Mouse (Mus musculus) liver, embryonic 11.5 days (tissue): ENCODE results near the gene Dmrta2. TPM values are rescaled to one million over a fixed set of nuclear protein-coding genes. Genes with fewer than 3 reads are reported as not detected.
A peak's percentile ranks its signal among the peaks of the same experiment; 100 is the strongest.

Experiments
- ATAC-seq: fragments of 200-750 bp; cut with Nextera tagmentation; replicated peaks from 2 replicates; pipeline ENCODE4 v1.8.0; 2017; ENCODE audit warnings: moderate number of reproducible peaks, mild to moderate bottlenecking, moderate TSS enrichment, moderate library complexity; ENCODE audit not compliant: low FRiP score
- DNase-seq: peaks from one replicate; pipeline ENCODE4 v3.0.0-alpha.2; 2017; ENCODE audit warnings: low spot score
- H3K27ac ChIP-seq: fragments of 300-500 bp; sonication (generic); 2 replicates; pipeline ENCODE4 v1.5.1; 2014; ENCODE audit warnings: mild to moderate bottlenecking, low read depth, low read length, control low read depth
- H3K27me3 ChIP-seq: fragments of 300-500 bp; sonication (generic); replicated peaks from 2 replicates; pipeline ENCODE4 v1.6.1; 2014; ENCODE audit warnings: low read length, mixed read lengths; ENCODE audit not compliant: control insufficient read depth, insufficient read depth
- H3K36me3 ChIP-seq: fragments of 300-500 bp; sonication (generic); 2 replicates; pipeline ENCODE4 v1.6.1; 2014; ENCODE audit warnings: mild to moderate bottlenecking, low read length, moderate library complexity, mixed read lengths; ENCODE audit not compliant: control insufficient read depth, insufficient read depth
- H3K4me1 ChIP-seq: fragments of 300-500 bp; sonication (generic); replicated peaks from 2 replicates; pipeline ENCODE4 v1.6.1; 2014; ENCODE audit warnings: low read length, mixed read lengths; ENCODE audit not compliant: control insufficient read depth, insufficient read depth
- H3K4me2 ChIP-seq: fragments of 300-500 bp; sonication (generic); 2 replicates; pipeline ENCODE4 v1.6.1; 2014; ENCODE audit warnings: mild to moderate bottlenecking, control low read depth, moderate library complexity
- H3K4me3 ChIP-seq: fragments of 300-500 bp; sonication (generic); 2 replicates; pipeline ENCODE4 v1.5.1; 2014; ENCODE audit warnings: low read depth, low read length, control low read depth
- H3K9ac ChIP-seq: fragments of 300-500 bp; sonication (generic); 2 replicates; pipeline ENCODE4 v1.6.1; 2014; ENCODE audit warnings: low read depth, low read length, control low read depth
- H3K9me3 ChIP-seq: fragments of 300-500 bp; sonication (generic); 2 replicates; pipeline ENCODE4 v1.6.1; 2016; ENCODE audit warnings: low read length, inconsistent platforms, mixed read lengths; ENCODE audit not compliant: control insufficient read depth
- WGBS: fragments of 180-500 bp; shearing (Covaris S2); extraction: QIAGEN DNeasy Blood & Tissue Kit; methylation state at CpG from one replicate; pipeline ENCODE4 v1.1.7; 2014; 5-methylcytosine and 5-hydroxymethylcytosine counted together
- polyA plus RNA-seq: library from polyadenylated mRNA; unstranded; fragments of >200 nt; fragmentation: Nextera tagmentation; extraction: Ambion mirVana; gene quantifications from 2 replicates; pipeline ENCODE4 v1.2.1, GENCODE M21; 2014

The Dmrta2 gene
- polyA plus RNA-seq, 1 experiment from 2014 or later, result 0.07 TPM

- H3K9ac ChIP-seq, result no peak overlapping the region
- H3K4me2 ChIP-seq, result 0 out of 2 replicates have a peak overlapping the region, but pooled peaks have one; percentile 1
- DNase-seq (peak; percentile 42), ATAC-seq (no peak)
- H3K9me3 ChIP-seq, result no peaks in the 10 kb centered on the region
- WGBS, result 2% methylated on average over 49 of the region's 49 CpGs
- no peaks in the 10 kb centered on the region for H3K36me3 ChIP-seq
- peaks cover 99% of the 10 kb centered on the region for H3K27me3 ChIP-seq
- H3K27ac ChIP-seq, result no peak overlapping the region
- H3K4me3 ChIP-seq, result no peak overlapping the region
- peaks cover 6% of the 10 kb centered on the region for H3K4me1 ChIP-seq
Observed at GRCm38 (mm10) chr4:109983281-109984001, 5.6 kb downstream of the Dmrta2 start.

- Histone ChIP-seq H3K4me2 (no peak overlapping the region), H3K9me3 (no peaks in the 10 kb centered on the region), H3K9ac (no peak overlapping the region), H3K4me1 (peaks cover 6% of the 10 kb centered on the region), H3K36me3 (no peaks in the 10 kb centered on the region), H3K27ac (no peak overlapping the region), H3K4me3 (no peak overlapping the region), H3K27me3 (peaks cover 99% of the 10 kb centered on the region)
- WGBS, result 2% methylated on average over 24 of the region's 24 CpGs
- DNase-seq, result no peak
- ATAC-seq, result no peak
Observed at GRCm38 (mm10) chr4:109984011-109984411, 6.2 kb downstream of the Dmrta2 start.

GRCm38 (mm10) chr4:109984496-109985423, 6.9 kb downstream of the Dmrta2 start:
- H3K36me3 ChIP-seq, result no peaks in the 10 kb centered on the region
- no peak overlapping the region for H3K4me3 ChIP-seq
- no peak overlapping the region for H3K4me2 ChIP-seq
- DNase-seq, result peak; percentile 42
- no peak overlapping the region for H3K9ac ChIP-seq
- no peak overlapping the region for H3K27ac ChIP-seq
- peaks cover 98% of the 10 kb centered on the region for H3K27me3 ChIP-seq
- WGBS, result 5% methylated on average over 38 of the region's 38 CpGs
- peaks cover 6% of the 10 kb centered on the region for H3K4me1 ChIP-seq
- ATAC-seq, result no peak
- no peaks in the 10 kb centered on the region for H3K9me3 ChIP-seq

GRCm38 (mm10) chr4:109985424-109986172, 7.7 kb downstream of the Dmrta2 start:
- Histone ChIP-seq H3K27ac (no peak overlapping the region), H3K4me2 (no peak overlapping the region), H3K9me3 (no peaks in the 10 kb centered on the region), H3K9ac (no peak overlapping the region), H3K4me3 (no peak overlapping the region), H3K4me1 (peaks cover 6% of the 10 kb centered on the region), H3K36me3 (no peaks in the 10 kb centered on the region), H3K27me3 (peaks cover 97% of the 10 kb centered on the region)
- WGBS, result 8% methylated on average over 16 of the region's 16 CpGs
- DNase-seq (no peak), ATAC-seq (no peak)

GRCm38 (mm10) chr4:109986301-109986700, 8.4 kb downstream of the Dmrta2 start:
- H3K36me3 ChIP-seq, result no peaks in the 10 kb centered on the region
- no peak overlapping the region for H3K4me2 ChIP-seq
- H3K9me3 ChIP-seq, result no peaks in the 10 kb centered on the region
- DNase-seq (no peak), ATAC-seq (no peak)
- H3K27ac ChIP-seq, result no peak overlapping the region
- peaks cover 93% of the 10 kb centered on the region for H3K27me3 ChIP-seq
- H3K4me1 ChIP-seq, result peaks cover 6% of the 10 kb centered on the region
- H3K4me3 ChIP-seq, result no peak overlapping the region
- H3K9ac ChIP-seq, result no peak overlapping the region
- 6% methylated on average over 9 of the region's 9 CpGs for WGBS

- 6% methylated on average over 13 of the region's 13 CpGs for WGBS
- Histone ChIP-seq H3K4me3 (no peak overlapping the region), H3K36me3 (no peaks in the 10 kb centered on the region), H3K4me2 (no peak overlapping the region), H3K9me3 (no peaks in the 10 kb centered on the region), H3K27me3 (peaks cover 88% of the 10 kb centered on the region), H3K27ac (no peak overlapping the region), H3K4me1 (peaks cover 5% of the 10 kb centered on the region), H3K9ac (no peak overlapping the region)
- no peak for ATAC-seq
- DNase-seq, result no peak
Observed at GRCm38 (mm10) chr4:109986748-109987355, 9.0 kb downstream of the Dmrta2 start.

- no peak overlapping the region for H3K9ac ChIP-seq
- no peaks in the 10 kb centered on the region for H3K9me3 ChIP-seq
- H3K4me2 ChIP-seq, result no peak overlapping the region
- H3K27ac ChIP-seq, result no peak overlapping the region
- DNase-seq (no peak), ATAC-seq (no peak)
- H3K27me3 ChIP-seq, result peaks cover 88% of the 10 kb centered on the region
- no peaks in the 10 kb centered on the region for H3K4me1 ChIP-seq
- no peaks in the 10 kb centered on the region for H3K36me3 ChIP-seq
- no peak overlapping the region for H3K4me3 ChIP-seq
- 4% methylated on average over 18 of the region's 20 CpGs for WGBS
Observed at GRCm38 (mm10) chr4:109987560-109988362, 9.9 kb downstream of the Dmrta2 start.
